Mouse (Mus musculus): ENCODE data around the gene Zfp42. TPM values are rescaled to one million over a fixed set of nuclear protein-coding genes. Genes with fewer than 3 reads are reported as not detected.
"Not testable (repeated sequence)": the region's sequence is repeated elsewhere in the genome, so short reads cannot be mapped to it uniquely, and the experiment has no call there.

Gene Zfp42
- polyA plus RNA-seq (2015; fragmentation: Nextera tagmentation; extraction: Ambion mirVana): not detected in 2 replicates

DNA sequence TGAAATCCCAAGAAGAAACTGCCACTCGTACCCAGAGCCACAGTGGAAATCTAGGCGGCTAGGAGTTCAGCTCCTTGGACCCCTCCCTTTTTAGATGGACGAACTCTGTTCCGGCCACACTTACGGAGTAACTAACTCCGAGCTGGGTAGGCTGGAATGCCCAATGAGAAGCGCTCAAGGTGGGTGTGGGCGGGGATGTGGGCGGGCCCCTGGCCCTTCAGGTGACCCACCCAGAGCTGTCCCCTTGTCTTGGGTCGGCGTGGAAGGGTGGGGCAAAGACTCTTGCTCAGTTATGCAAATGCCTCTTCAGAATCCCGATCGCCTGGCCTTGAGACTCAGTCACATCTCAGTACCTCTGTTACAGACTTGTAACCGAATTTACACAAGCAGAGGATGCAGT, at the start of gene Zfp42:
Zfp42 (minus strand) TSS at position 85 of the 400 bp plus-strand sequence.
- 47% methylated on average over 14 of the region's 14 CpGs for WGBS

GRCm38 (mm10) chr8:43356069-43356770, 49.4 kb upstream of the Zfp42 start:
- Histone ChIP-seq H3K27me3 (no peaks in the 10 kb centered on the region), H3K4me2 (no peak overlapping the region), H3K4me1 (peaks cover 7% of the 10 kb centered on the region), H3K4me3 (no peak overlapping the region), H3K27ac (no peak overlapping the region), H3K36me3 (ENCODE audit: poor library complexity, severe bottlenecking) (no peaks in the 10 kb centered on the region), H3K9ac (no peak overlapping the region), H3K9me3 (replicated peaks) (no peaks in the 10 kb centered on the region)
- 22% methylated on average over 12 of the region's 12 CpGs for WGBS
- peak; percentile 80; the same call in 1 of the 2 replicates for ATAC-seq

More for the DNA sequence above, at the start of gene Zfp42:
- Histone ChIP-seq H3K36me3 (ENCODE audit: poor library complexity, severe bottlenecking) (no peaks in the 10 kb centered on the region), H3K27ac (no peak within 1 kb of the TSS), H3K9ac (no peak within 1 kb of the TSS), H3K4me2 (no peak within 1 kb of the TSS), H3K27me3 (no peaks in the 10 kb centered on the region), H3K4me1 (no peaks in the 10 kb centered on the region), H3K4me3 (no peak within 1 kb of the TSS), H3K9me3 (replicated peaks) (peaks cover 4% of the 10 kb centered on the region; the same call in 1 of the 2 replicates)
- no peak for ATAC-seq

DNA sequence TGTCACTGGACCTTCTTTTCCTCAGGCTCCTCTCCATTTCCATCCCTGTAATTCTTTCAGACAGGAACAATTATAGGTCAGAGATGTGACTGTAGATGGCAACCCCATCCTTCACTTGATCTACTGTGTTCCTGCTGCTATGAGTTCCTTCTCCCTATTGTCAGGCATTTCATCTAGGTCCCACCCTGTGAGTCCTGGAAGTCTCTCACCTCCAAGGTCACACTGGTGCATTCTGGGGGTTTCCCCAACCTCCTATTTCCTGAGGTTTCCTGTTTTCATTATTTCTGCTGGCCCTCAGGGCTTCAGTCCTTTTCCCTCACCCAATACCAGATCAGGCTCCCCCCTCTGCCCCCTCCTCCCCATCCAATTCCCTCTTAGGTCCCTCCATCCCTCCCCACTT, 45.5 kb upstream of the Zfp42 start:
- H3K9ac ChIP-seq; ATAC-seq; H3K9me3 ChIP-seq (replicated peaks); H3K4me2 ChIP-seq; H3K4me3 ChIP-seq; H3K27me3 ChIP-seq; H3K36me3 ChIP-seq (ENCODE audit: poor library complexity, severe bottlenecking); H3K4me1 ChIP-seq; H3K27ac ChIP-seq: not testable (repeated sequence)

GRCm38 (mm10) chr8:43338555-43338954, 31.8 kb upstream of the Zfp42 start:
- Histone ChIP-seq H3K27ac (no peak overlapping the region), H3K4me1 (no peaks in the 10 kb centered on the region), H3K4me3 (no peak overlapping the region), H3K9ac (no peak overlapping the region), H3K4me2 (no peak overlapping the region), H3K36me3 (ENCODE audit: poor library complexity, severe bottlenecking) (no peaks in the 10 kb centered on the region), H3K9me3 (replicated peaks) (no peaks in the 10 kb centered on the region), H3K27me3 (no peaks in the 10 kb centered on the region)
- ATAC-seq: no peak
- 77% methylated on average over 5 of the region's 5 CpGs for WGBS

- Histone ChIP-seq H3K27ac (no peak overlapping the region), H3K4me1 (no peaks in the 10 kb centered on the region), H3K36me3 (ENCODE audit: poor library complexity, severe bottlenecking) (no peaks in the 10 kb centered on the region), H3K27me3 (no peaks in the 10 kb centered on the region), H3K4me3 (no peak overlapping the region), H3K9ac (no peak overlapping the region), H3K4me2 (no peak overlapping the region), H3K9me3 (replicated peaks) (no peaks in the 10 kb centered on the region)
- ATAC-seq: 0 out of 2 replicates have a peak, but pooled peaks have one; percentile 30
- WGBS: 59% methylated on average over 4 of the region's 4 CpGs
Measured at GRCm38 (mm10) chr8:43333465-43333864, 26.7 kb upstream of the Zfp42 start.

GRCm38 (mm10) chr8:43331657-43332056, 24.9 kb upstream of the Zfp42 start:
- Histone ChIP-seq H3K36me3 (ENCODE audit: poor library complexity, severe bottlenecking) (no peaks in the 10 kb centered on the region), H3K4me3 (no peak overlapping the region), H3K27ac (no peak overlapping the region), H3K4me1 (no peaks in the 10 kb centered on the region), H3K9ac (no peak overlapping the region), H3K4me2 (no peak overlapping the region), H3K9me3 (replicated peaks) (no peaks in the 10 kb centered on the region), H3K27me3 (no peaks in the 10 kb centered on the region)
- no peak for ATAC-seq
- WGBS: 94% methylated on average over 7 of the region's 7 CpGs

GRCm38 (mm10) chr8:43329913-43330705, 23.3 kb upstream of the Zfp42 start:
- ATAC-seq: no peak
- Histone ChIP-seq H3K4me2 (no peak overlapping the region), H3K9ac (no peak overlapping the region), H3K4me3 (no peak overlapping the region), H3K9me3 (replicated peaks) (no peaks in the 10 kb centered on the region), H3K27ac (no peak overlapping the region), H3K4me1 (no peaks in the 10 kb centered on the region), H3K27me3 (no peaks in the 10 kb centered on the region), H3K36me3 (ENCODE audit: poor library complexity, severe bottlenecking) (no peaks in the 10 kb centered on the region)
- WGBS: 96% methylated on average over 21 of the region's 21 CpGs

DNA sequence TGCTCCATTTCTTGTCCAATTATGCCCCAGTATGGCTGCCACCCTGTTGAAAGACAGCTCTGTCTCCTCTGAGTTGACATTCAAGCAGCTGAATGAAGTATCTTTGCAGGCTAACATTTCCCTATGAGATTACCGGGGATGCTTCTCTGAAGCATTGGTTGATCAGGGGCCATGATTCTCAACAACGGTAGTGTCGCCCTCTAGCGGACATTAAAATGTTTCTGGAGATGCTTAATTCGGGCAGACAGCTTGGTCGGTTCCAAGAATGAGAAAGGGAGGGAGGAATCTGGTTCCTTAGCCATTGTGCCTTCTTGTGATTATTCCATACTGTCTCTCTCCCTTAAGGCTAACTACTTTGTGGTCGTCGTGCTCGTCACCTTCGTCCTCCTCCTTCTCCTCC, 21.9 kb upstream of the Zfp42 start:
- H3K4me2 ChIP-seq: no peak overlapping the region
- no peak overlapping the region for H3K27ac ChIP-seq
- 82% methylated on average over 10 of the region's 10 CpGs for WGBS
- no peaks in the 10 kb centered on the region for H3K4me1 ChIP-seq
- H3K4me3 ChIP-seq: no peak overlapping the region
- H3K36me3 ChIP-seq (ENCODE audit: poor library complexity, severe bottlenecking): no peaks in the 10 kb centered on the region
- no peaks in the 10 kb centered on the region for H3K27me3 ChIP-seq
- ATAC-seq: no peak
- no peak overlapping the region for H3K9ac ChIP-seq
- H3K9me3 ChIP-seq (replicated peaks): no peaks in the 10 kb centered on the region

DNA sequence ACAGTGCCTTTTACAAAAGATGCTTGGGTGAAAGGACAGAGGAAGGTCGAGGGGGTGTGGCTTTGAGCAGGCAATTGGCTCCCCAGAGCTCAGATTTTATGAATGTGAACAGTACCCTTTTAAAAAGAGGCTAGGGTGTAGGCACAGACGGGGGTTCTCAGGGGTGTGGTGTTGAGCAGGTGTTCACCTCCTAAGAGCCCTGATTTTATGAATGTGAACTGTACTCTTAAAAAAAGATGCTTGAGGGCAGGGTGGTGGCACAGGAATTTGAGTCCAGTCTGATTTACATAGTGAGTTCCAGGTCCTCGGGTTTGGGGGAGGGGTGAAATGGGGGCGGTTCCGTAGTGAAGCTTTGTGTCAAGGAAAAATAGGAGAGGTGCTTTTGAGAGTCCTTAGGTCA, 14.0 kb upstream of the Zfp42 start:
- Histone ChIP-seq H3K9me3 (replicated peaks) (no peaks in the 10 kb centered on the region), H3K4me2 (no peak overlapping the region), H3K27ac (no peak overlapping the region), H3K9ac (no peak overlapping the region), H3K27me3 (no peaks in the 10 kb centered on the region), H3K4me3 (no peak overlapping the region), H3K4me1 (no peaks in the 10 kb centered on the region), H3K36me3 (ENCODE audit: poor library complexity, severe bottlenecking) (no peaks in the 10 kb centered on the region)
- ATAC-seq: no peak
- WGBS: 78% methylated on average over 5 of the region's 5 CpGs

DNA sequence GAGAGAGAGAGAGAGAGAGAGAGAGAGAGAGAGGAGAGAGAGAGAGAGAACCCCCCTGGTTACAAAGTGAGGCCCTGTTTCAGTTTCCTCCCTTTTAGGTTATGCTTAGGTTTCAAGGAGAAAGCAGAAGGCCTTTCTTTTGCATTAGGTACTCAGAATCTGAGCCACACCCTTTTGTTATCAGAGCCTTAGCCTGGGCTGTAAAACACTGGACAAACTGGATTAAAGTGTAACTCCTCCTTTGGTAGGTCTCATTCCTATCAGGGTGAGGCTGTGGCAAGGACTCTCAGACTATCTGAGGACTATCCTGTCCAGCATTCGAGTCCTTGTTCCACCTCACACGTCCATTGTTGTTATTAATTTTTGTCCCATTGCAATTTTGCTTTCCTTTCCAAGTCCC, 1.4 kb upstream of the Zfp42 start:
- Histone ChIP-seq H3K9me3 (replicated peaks) (peaks cover 4% of the 10 kb centered on the region; the same call in 1 of the 2 replicates), H3K27ac (no peak overlapping the region), H3K36me3 (ENCODE audit: poor library complexity, severe bottlenecking) (no peaks in the 10 kb centered on the region), H3K4me2 (no peak overlapping the region), H3K9ac (no peak overlapping the region), H3K4me1 (no peaks in the 10 kb centered on the region), H3K4me3 (no peak overlapping the region), H3K27me3 (no peaks in the 10 kb centered on the region)
- no peak for ATAC-seq
- 93% methylated on average over 2 of the region's 2 CpGs for WGBS

DNA sequence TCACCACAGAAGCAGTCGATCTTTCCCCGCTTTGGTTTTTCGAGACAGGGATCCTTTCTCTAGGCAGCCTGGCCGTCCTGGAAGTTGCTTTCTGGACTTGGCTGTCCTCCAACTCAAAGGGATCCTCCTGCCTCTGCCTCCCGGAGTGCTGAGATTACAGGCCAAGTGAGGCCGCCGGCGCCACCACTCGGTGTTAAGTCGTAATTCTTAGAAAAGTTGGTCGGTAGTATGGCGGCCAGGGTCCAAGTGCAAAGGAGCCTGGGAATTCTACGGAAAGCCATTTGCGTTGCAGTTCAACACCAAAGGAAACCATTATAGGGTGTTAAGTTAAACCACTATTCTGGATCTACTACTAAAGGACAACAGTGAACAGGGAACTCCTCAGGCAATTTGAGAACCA, 1.1 kb downstream of the Zfp42 start:
- Histone ChIP-seq H3K4me1 (no peaks in the 10 kb centered on the region), H3K4me3 (no peak overlapping the region), H3K36me3 (ENCODE audit: poor library complexity, severe bottlenecking) (no peaks in the 10 kb centered on the region), H3K9ac (no peak overlapping the region), H3K4me2 (no peak overlapping the region), H3K27me3 (no peaks in the 10 kb centered on the region), H3K27ac (no peak overlapping the region), H3K9me3 (replicated peaks) (peaks cover 4% of the 10 kb centered on the region; the same call in 1 of the 2 replicates)
- WGBS: 96% methylated on average over 14 of the region's 14 CpGs
- no peak for ATAC-seq

DNA sequence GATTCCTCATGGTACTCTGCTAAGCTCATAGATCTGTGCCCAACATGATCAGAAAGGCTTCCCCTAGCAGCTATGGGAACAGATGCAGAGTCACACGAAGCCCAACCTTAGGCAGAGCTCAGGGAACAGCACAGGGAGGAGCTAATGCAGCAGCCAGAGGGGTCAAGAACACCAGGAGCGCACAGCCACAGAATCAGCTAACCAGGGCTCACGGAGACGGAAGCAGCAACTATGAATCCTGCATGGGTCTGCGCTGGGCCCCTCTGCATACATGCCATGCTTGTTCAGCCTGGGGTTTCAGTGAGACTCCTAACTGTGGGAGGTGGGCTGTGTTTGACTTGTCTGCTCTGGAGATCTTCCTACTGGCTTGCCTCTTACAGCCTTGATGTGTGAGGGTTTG, 7.0 kb downstream of the Zfp42 start:
- Histone ChIP-seq H3K27me3 (no peaks in the 10 kb centered on the region), H3K4me3 (no peak overlapping the region), H3K9ac (no peak overlapping the region), H3K4me1 (no peaks in the 10 kb centered on the region), H3K4me2 (no peak overlapping the region), H3K36me3 (ENCODE audit: poor library complexity, severe bottlenecking) (no peaks in the 10 kb centered on the region), H3K9me3 (replicated peaks) (no peaks in the 10 kb centered on the region), H3K27ac (no peak overlapping the region)
- ATAC-seq: no peak
- 80% methylated on average over 5 of the region's 5 CpGs for WGBS
